Mouse (Mus musculus): Measurements from ENCODE around the gene Adssl1.

GRCm38 (mm10) chr12:112618981-112619685, 712 bp upstream of the Adssl1 start:
- TF ChIP-seq CTCF (IDR thresholded peaks at IDR 0.05) (no peak), EP300 (IDR thresholded peaks at IDR 0.05) (no peak)
